Mouse (Mus musculus) intestine, embryonic 15.5 days (tissue): Measurements from ENCODE around the gene Abhd12. TPM values are rescaled to one million over a fixed set of nuclear protein-coding genes. Genes with fewer than 3 reads are reported as not detected.

Experiments
- ATAC-seq: fragments of 200-750 bp; cut with Nextera tagmentation; 2 replicates; pipeline ENCODE4 v1.8.0; 2017; ENCODE audit warnings: moderate TSS enrichment, moderate library complexity
- H3K27ac ChIP-seq: fragments of 300-500 bp; sonication (generic); 2 replicates; pipeline ENCODE4 v1.5.1; 2015; ENCODE audit warnings: mild to moderate bottlenecking, inconsistent platforms
- H3K27me3 ChIP-seq: fragments of 300-500 bp; sonication (generic); replicated peaks from 2 replicates; pipeline ENCODE4 v1.6.1; 2015; ENCODE audit warnings: inconsistent platforms
- H3K36me3 ChIP-seq: fragments of 300-500 bp; sonication (generic); 2 replicates; pipeline ENCODE4 v1.6.1; 2015; ENCODE audit warnings: inconsistent platforms
- H3K4me1 ChIP-seq: fragments of 300-500 bp; sonication (generic); replicated peaks from 2 replicates; pipeline ENCODE4 v1.6.1; 2015; ENCODE audit warnings: inconsistent platforms
- H3K4me2 ChIP-seq: fragments of 300-500 bp; sonication (generic); replicated peaks from 2 replicates; pipeline ENCODE4 v1.6.1; 2015; ENCODE audit warnings: mild to moderate bottlenecking, inconsistent platforms
- H3K4me3 ChIP-seq: fragments of 300-500 bp; sonication (generic); replicated peaks from 2 replicates; pipeline ENCODE4 v1.5.1; 2015; ENCODE audit warnings: inconsistent platforms
- H3K9ac ChIP-seq: fragments of 300-500 bp; sonication (generic); 2 replicates; pipeline ENCODE4 v1.6.1; 2015; ENCODE audit warnings: inconsistent platforms
- H3K9me3 ChIP-seq: fragments of 300-500 bp; sonication (generic); 2 replicates; pipeline ENCODE4 v1.6.1; 2016; ENCODE audit warnings: inconsistent platforms
- WGBS: fragments of 180-500 bp; shearing (Covaris S2); methylation state at CpG from one replicate; pipeline ENCODE4 v1.1.7; 2015; 5-methylcytosine and 5-hydroxymethylcytosine counted together
- polyA plus RNA-seq: library from polyadenylated mRNA; unstranded; fragments of >200 nt; fragmentation: Nextera tagmentation; extraction: Ambion mirVana; gene quantifications from 2 replicates; pipeline ENCODE4 v1.2.1, GENCODE M21; 2015

Abhd12 gene
- polyA plus RNA-seq, 1 experiment from 2014 or later = 52.5 TPM

DNA sequence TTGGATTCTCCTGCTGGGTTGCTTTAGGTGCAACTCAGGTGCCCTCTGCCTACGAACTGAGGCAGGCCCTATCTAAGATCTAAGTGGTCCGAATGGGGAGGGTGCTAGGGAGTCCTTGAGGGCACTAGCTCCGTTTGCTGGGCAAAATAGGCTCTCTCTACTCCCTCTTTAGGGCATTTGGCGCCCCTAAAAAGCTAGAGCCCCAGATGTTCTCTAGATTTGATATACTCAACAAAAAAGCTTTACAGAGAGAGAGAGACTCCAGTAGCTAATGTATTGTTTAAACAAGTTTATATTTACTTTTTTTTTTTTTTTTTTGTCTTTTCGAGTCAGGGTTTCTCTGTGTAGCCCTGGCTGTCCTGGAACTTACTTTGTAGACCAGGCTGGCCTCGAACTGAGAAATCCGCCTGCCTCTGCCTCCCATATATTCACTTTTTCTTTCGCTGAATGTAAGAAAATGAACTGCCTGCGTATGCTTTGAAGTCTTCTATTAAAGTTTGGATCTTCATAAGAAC, 452 bp upstream of the Abhd12 start, which contains the start of gene Gins1:
Gene Gins1 (plus strand): TSS at position 465 of the 515 bp plus-strand sequence.
- Histone ChIP-seq H3K4me2 (peak within 1 kb of the TSS; percentile 91), H3K36me3 (no peaks in the 10 kb centered on the region), H3K9me3 (no peaks in the 10 kb centered on the region), H3K27ac (peak within 1 kb of the TSS; percentile 89), H3K4me1 (no peaks in the 10 kb centered on the region), H3K27me3 (no peaks in the 10 kb centered on the region), H3K4me3 (peak within 1 kb of the TSS; percentile 90), H3K9ac (peak within 1 kb of the TSS; percentile 88)
- peak; percentile 52 for ATAC-seq
- 35% methylated on average over 9 of the region's 9 CpGs for WGBS

DNA sequence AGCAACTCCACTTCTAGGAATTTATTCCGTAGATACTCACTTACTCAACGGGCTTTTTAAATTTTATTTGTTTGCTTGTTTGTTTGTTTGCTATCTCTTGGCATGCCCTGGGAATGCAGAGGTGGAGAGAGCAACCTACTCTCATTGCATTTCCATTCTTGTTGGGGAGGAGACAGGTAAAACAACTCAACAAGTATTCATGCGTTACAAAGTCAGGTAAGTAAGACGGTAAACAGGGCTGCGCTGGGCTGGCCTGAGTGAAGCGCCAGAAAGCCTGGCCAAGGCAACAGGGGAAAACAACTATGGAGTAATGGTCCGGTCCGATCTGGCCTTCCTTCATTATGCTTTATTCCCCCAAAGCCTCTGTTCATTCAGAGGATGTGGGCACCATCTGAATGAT, 2.2 kb downstream of the Abhd12 start:
- WGBS = 78% methylated on average over 8 of the region's 8 CpGs
- H3K36me3 ChIP-seq = no peaks in the 10 kb centered on the region
- no peak overlapping the region for H3K4me3 ChIP-seq
- H3K27me3 ChIP-seq = no peaks in the 10 kb centered on the region
- no peak overlapping the region for H3K4me2 ChIP-seq
- ATAC-seq = no peak
- H3K27ac ChIP-seq = no peak overlapping the region
- no peak overlapping the region for H3K9ac ChIP-seq
- H3K4me1 ChIP-seq = no peaks in the 10 kb centered on the region
- H3K9me3 ChIP-seq = no peaks in the 10 kb centered on the region

DNA sequence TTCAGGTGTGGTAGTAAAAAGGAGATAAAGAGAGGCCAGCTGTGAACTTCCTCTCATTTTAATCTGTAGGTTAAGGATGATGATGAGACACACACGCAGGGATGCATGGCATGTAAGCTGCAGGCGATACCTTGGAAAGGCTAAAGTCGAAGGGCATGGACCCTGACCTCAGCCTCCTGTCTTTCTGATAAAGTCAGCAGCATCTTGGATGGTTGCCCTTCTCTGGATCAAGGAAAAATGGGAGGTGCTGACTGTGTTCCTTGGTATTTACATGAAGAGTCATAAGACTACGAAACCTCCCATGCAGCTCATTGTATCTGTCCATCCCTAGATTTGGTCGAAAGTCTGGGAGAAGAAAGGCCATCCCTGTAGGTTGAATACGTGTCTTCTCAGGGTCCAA, 4.2 kb downstream of the Abhd12 start:
- no peak overlapping the region for H3K4me2 ChIP-seq
- no peak overlapping the region for H3K4me3 ChIP-seq
- no peaks in the 10 kb centered on the region for H3K36me3 ChIP-seq
- 87% methylated on average over 6 of the region's 6 CpGs for WGBS
- no peak overlapping the region for H3K9ac ChIP-seq
- H3K27me3 ChIP-seq = no peaks in the 10 kb centered on the region
- H3K27ac ChIP-seq = no peak overlapping the region
- H3K9me3 ChIP-seq = no peaks in the 10 kb centered on the region
- no peaks in the 10 kb centered on the region for H3K4me1 ChIP-seq
- no peak for ATAC-seq

DNA sequence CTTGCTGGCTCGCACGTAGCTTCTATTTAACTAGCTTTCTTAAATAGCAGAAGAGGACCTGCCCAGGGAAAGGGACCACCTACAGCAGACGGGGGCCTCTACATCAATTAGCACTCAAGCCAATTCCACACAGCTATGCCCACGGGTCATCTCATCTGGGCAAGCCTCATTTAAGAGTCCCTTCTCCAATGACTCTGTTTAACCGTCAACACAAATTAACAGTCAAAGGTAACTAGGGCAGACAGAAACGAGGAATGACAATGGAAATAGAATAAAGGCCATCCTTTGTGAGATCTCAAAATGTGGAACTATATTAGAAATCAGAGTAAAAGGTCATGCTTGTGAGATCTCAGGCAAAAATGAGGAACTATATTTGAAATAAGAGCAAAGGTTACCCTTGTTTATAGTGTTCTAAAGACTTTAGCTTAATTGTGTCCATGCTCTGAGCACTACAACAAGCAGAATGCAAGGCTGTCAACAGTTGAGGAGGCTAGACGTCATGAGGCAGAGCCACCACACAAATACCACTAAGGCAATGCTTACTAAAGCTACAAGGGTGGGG, 8.8 kb downstream of the Abhd12 start:
- ATAC-seq = no peak
- Histone ChIP-seq H3K9me3 (no peaks in the 10 kb centered on the region), H3K9ac (no peak overlapping the region), H3K4me2 (no peak overlapping the region), H3K27ac (no peak overlapping the region), H3K4me3 (no peak overlapping the region), H3K27me3 (no peaks in the 10 kb centered on the region), H3K4me1 (no peaks in the 10 kb centered on the region), H3K36me3 (no peaks in the 10 kb centered on the region)
- 82% methylated on average over 7 of the region's 7 CpGs for WGBS

DNA sequence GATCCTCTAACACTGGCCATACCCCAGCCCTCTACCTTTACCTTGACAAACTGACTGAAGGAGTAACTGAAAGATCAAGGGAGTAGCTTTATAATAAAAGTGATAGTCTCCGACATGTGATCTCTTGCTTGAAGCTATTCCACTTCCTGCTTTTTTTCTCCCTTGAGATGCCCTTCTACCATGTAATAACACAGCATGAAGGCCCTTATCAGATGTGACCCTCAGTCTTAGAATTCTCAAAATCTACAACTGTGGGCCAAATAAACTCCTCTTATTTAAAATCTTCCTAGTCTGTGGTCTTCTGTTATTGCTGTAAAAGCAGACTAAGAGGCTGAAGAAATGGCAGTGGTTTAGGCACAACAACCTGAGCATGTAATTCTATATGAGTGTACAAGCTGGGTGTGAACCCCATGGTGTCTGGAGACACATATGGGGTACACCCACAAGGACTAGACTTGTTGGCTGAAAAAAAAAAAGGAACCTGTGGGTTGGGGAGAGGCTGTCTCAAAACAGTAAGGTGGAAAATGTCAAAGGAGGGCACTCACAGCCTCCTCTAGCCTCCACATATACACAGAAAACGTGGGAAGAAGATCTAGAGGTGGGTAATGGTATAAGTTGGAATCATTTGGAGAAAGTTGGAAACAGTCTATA, 9.8 kb downstream of the Abhd12 start:
- 87% methylated on average over 2 of the region's 2 CpGs for WGBS
- ATAC-seq = no peak
- no peak overlapping the region for H3K4me2 ChIP-seq

DNA sequence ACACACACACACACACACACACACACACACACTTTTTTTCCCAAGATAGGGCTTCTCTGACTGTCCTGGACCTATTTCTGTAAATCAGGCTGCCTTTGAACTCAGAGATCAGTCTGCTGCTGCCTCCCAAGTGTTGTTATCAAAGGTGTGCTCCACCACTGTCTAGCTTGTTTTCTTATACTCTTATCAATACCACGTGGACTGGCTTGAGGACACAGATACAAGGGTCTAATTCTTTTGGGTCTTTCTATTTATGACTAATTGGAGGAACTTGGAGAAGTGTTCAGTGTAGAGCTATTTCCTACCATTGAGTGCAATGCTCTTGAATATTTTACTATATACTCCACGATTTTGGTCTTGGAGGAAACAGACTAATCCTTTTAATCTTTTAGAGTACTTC, 17.2 kb downstream of the Abhd12 start:
- Histone ChIP-seq H3K9me3 (no peaks in the 10 kb centered on the region), H3K4me1 (no peaks in the 10 kb centered on the region), H3K9ac (no peak overlapping the region), H3K4me2 (no peak overlapping the region), H3K27me3 (no peaks in the 10 kb centered on the region), H3K4me3 (no peak overlapping the region), H3K27ac (no peak overlapping the region), H3K36me3 (no peaks in the 10 kb centered on the region)
- 69% methylated on average over 2 of the region's 2 CpGs for WGBS
- ATAC-seq = no peak

More for the DNA sequence above, 9.8 kb downstream of the Abhd12 start:
- H3K27ac ChIP-seq = no peak overlapping the region
- no peaks in the 10 kb centered on the region for H3K9me3 ChIP-seq
- H3K27me3 ChIP-seq = no peaks in the 10 kb centered on the region
- no peak overlapping the region for H3K9ac ChIP-seq
- H3K36me3 ChIP-seq = no peaks in the 10 kb centered on the region
- H3K4me1 ChIP-seq = no peaks in the 10 kb centered on the region
- no peak overlapping the region for H3K4me3 ChIP-seq

DNA sequence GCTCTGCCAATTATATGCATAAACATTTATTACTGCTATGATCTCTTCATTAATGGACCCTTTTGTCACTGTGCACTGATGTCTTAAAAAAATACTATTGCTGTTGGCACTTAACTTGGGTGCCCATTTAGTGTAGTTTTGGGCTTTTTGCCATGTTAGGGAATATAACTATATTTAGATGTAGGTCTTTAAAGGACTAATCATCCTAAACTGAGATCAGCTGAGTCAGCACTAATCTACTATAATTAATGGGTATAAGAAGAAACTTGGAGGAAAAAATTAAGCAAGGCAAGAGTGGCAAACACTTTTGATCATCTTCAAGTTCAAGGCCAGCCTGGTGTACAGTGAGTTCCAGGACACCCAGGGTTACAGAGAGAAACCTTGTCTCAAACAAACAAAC, 18.2 kb downstream of the Abhd12 start:
- H3K27me3 ChIP-seq = no peaks in the 10 kb centered on the region
- H3K4me2 ChIP-seq = no peak overlapping the region
- no peaks in the 10 kb centered on the region for H3K9me3 ChIP-seq
- no peak overlapping the region for H3K9ac ChIP-seq
- no peaks in the 10 kb centered on the region for H3K4me1 ChIP-seq
- no peak overlapping the region for H3K4me3 ChIP-seq
- no peak for ATAC-seq
- H3K36me3 ChIP-seq = no peaks in the 10 kb centered on the region
- no peak overlapping the region for H3K27ac ChIP-seq

DNA sequence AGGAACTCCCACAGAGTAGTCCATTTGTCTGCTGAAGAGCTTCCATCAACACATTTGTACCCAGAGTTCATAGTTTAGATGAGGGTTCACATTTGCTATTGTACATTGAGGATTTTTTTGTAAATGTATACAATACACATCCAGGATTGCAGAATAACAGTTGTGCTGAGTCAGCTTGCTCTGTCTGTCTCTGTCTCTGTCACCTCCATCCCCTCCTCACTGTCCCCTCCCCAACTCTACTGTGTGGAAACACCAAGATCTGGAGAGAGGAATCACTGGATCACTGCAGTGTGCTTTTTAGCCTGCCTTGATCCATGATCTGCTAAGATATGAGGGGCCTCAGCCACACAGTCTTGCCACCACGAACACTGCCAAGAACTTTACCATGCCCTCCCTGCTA, 18.7 kb downstream of the Abhd12 start:
- no peak overlapping the region for H3K9ac ChIP-seq
- H3K4me3 ChIP-seq = no peak overlapping the region
- no peak for ATAC-seq
- no peaks in the 10 kb centered on the region for H3K27me3 ChIP-seq
- H3K4me2 ChIP-seq = no peak overlapping the region
- 58% methylated on average over 1 of the region's 1 CpGs for WGBS
- no peaks in the 10 kb centered on the region for H3K4me1 ChIP-seq
- H3K9me3 ChIP-seq = no peaks in the 10 kb centered on the region
- H3K36me3 ChIP-seq = no peaks in the 10 kb centered on the region
- no peak overlapping the region for H3K27ac ChIP-seq

DNA sequence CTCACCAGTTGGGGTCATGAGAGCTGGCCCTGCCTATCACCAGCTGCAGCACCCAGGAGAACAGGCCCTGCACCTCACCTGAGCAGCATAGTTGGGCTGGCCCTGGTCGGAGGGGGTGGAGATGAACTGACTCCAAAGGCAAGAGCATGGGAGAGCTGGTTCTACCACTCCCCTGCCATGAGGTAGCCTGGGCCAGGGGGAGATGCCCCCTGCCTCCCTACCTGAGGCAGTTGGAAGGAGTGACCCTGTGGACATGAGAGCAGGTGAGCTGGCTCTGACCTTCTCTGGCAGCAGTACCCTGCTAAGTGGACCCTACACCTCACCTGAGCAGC, 19.8 kb downstream of the Abhd12 start:
- Histone ChIP-seq H3K4me2 (no peak overlapping the region), H3K4me1 (no peaks in the 10 kb centered on the region), H3K4me3 (no peak overlapping the region), H3K27me3 (no peaks in the 10 kb centered on the region), H3K9ac (no peak overlapping the region), H3K36me3 (no peaks in the 10 kb centered on the region), H3K9me3 (no peaks in the 10 kb centered on the region), H3K27ac (no peak overlapping the region)
- peak; percentile 51 for ATAC-seq
- 93% methylated on average over 1 of the region's 1 CpGs for WGBS

DNA sequence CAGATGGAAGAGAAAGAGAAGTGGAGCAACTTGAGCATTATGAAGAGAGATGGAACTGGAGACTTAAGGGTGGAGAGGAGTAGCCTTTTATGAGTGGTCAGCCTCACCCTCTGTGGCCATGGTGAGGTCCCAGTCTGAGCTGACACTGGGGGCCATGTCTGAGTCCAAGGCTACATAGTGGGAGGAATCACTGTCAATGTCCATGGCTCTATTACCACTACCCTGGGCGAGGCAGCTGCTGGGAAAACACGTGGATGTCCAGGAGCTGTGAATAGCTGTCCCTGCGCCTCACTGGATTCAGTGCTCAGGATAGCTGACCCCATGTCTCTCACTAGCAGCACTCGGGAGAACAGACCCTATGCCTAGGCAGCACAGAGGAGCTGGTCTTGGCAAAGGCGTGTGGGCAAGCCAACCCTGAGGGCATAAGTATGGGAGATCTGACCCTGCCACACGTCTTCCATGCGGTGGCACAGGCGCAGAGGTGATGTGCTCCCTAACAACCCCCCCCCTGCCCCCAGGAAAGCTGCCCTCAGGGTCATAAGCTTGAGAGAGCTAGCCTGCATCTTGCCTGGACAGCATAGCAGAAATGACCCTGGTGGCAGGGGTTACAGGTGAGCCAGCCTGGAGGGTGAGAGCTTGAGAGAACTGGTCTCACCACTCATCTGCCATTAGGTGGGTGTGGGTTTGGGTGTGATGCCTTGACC, 20.3 kb downstream of the Abhd12 start:
- no peaks in the 10 kb centered on the region for H3K4me1 ChIP-seq
- no peaks in the 10 kb centered on the region for H3K9me3 ChIP-seq
- H3K4me2 ChIP-seq = no peak overlapping the region
- no peak overlapping the region for H3K9ac ChIP-seq
- ATAC-seq = peak; percentile 23; the same call in 1 of the 2 replicates
- no peaks in the 10 kb centered on the region for H3K27me3 ChIP-seq
- H3K36me3 ChIP-seq = no peaks in the 10 kb centered on the region
- H3K27ac ChIP-seq = no peak overlapping the region
- no peak overlapping the region for H3K4me3 ChIP-seq
- WGBS = 89% methylated on average over 8 of the region's 8 CpGs

DNA sequence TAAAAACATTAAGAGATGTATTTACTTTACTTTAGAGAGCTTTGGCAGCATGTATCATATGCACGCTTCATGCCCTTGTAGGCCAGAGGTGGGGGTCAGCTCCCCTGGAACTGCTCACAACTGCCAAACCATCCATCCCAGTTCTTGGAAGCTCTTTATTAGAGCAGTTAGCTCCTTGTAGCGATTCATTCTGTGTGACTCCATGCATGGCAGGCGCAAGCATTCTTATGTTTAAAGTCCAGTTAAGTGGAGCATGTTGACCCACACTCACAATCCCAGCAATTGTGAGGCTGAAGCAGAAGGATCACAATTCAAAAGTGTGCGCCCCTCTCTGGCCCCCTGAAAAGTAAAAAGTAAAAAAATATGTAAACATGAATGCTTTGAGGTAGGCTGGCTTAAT, 27.0 kb downstream of the Abhd12 start:
- WGBS = 91% methylated on average over 4 of the region's 4 CpGs
- Histone ChIP-seq H3K9me3 (no peaks in the 10 kb centered on the region), H3K4me2 (no peak overlapping the region), H3K27me3 (no peaks in the 10 kb centered on the region), H3K36me3 (no peaks in the 10 kb centered on the region), H3K4me1 (0 out of 2 replicates have a peak, but pooled peaks cover 3% of the 10 kb centered on the region), H3K4me3 (no peak overlapping the region), H3K27ac (no peak overlapping the region), H3K9ac (no peak overlapping the region)
- no peak for ATAC-seq

DNA sequence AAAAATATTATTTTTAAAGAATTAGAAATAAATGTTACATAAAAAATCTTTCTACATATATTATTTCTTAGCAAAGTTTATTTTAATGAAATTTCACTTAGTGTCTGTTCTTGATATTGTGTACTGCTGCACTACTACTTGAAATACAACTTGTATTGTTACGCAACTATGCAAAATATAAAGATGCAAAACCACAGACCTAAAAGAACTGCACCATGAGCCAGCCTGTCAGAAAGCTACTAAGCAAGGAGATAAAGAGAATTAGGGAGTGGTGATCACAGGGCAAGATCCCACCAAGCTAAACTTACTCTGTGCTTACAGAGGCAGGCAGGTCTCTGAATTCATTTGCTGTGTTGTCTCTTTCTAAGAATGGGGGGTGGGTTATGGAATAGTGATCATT, 29.3 kb downstream of the Abhd12 start:
- no peaks in the 10 kb centered on the region for H3K9me3 ChIP-seq

More for the DNA sequence above, 29.3 kb downstream of the Abhd12 start:
- Histone ChIP-seq H3K4me3 (no peak overlapping the region), H3K36me3 (no peaks in the 10 kb centered on the region), H3K27ac (no peak overlapping the region), H3K27me3 (no peaks in the 10 kb centered on the region), H3K9ac (no peak overlapping the region), H3K4me1 (0 out of 2 replicates have a peak, but pooled peaks cover 3% of the 10 kb centered on the region), H3K4me2 (no peak overlapping the region)
- ATAC-seq = no peak
- 100% methylated on average over 1 of the region's 1 CpGs for WGBS
